Mouse (Mus musculus) retina, adult 2 months (tissue): ENCODE results near the gene 1190005I06Rik.
"Not testable (repeated sequence)": the region's sequence is repeated elsewhere in the genome, so short reads cannot be mapped to it uniquely, and the experiment has no call there.

Source experiments
- DNase-seq: peaks from one replicate; pipeline ENCODE4 v3.0.0-alpha.2; 2012; ENCODE audit warnings: low read depth, low spot score

Gene 1190005I06Rik

GRCm38 (mm10) chr8:120647532-120647931 is at the start of gene 1190005I06Rik:
Gene 1190005I06Rik, minus strand, starts transcription at chr8:120647632.
- no peak for DNase-seq

- no peak for DNase-seq
These were observed 49.1 kb upstream of the 1190005I06Rik start for GRCm38 (mm10) chr8:120696401-120697153.

GRCm38 (mm10) chr8:120693861-120694493 is 46.5 kb upstream of the 1190005I06Rik start:
- DNase-seq = no peak

- no peak for DNase-seq
These were observed 45.5 kb upstream of the 1190005I06Rik start for GRCm38 (mm10) chr8:120692934-120693333.

GRCm38 (mm10) chr8:120688511-120688910 is 41.1 kb upstream of the 1190005I06Rik start:
- no peak for DNase-seq

- no peak for DNase-seq
These were observed 40.4 kb upstream of the 1190005I06Rik start for GRCm38 (mm10) chr8:120687786-120688185.

GRCm38 (mm10) chr8:120686576-120686975 is 39.1 kb upstream of the 1190005I06Rik start:
- no peak for DNase-seq

- no peak for DNase-seq
These were observed 38.6 kb upstream of the 1190005I06Rik start for GRCm38 (mm10) chr8:120686051-120686450.

- no peak for DNase-seq
These were observed 38.2 kb upstream of the 1190005I06Rik start for GRCm38 (mm10) chr8:120685591-120685990.

- no peak for DNase-seq
These were observed 37.7 kb upstream of the 1190005I06Rik start for GRCm38 (mm10) chr8:120685097-120685496.

GRCm38 (mm10) chr8:120684082-120684481 is 36.6 kb upstream of the 1190005I06Rik start:
- no peak for DNase-seq

- peak; percentile 8 for DNase-seq
These were observed 36.2 kb upstream of the 1190005I06Rik start for GRCm38 (mm10) chr8:120683602-120684001.

GRCm38 (mm10) chr8:120681113-120681512 is 33.7 kb upstream of the 1190005I06Rik start:
- DNase-seq = no peak

GRCm38 (mm10) chr8:120680405-120680804 is 33.0 kb upstream of the 1190005I06Rik start:
- DNase-seq = not testable (repeated sequence)

- DNase-seq = no peak
These were observed 32.4 kb upstream of the 1190005I06Rik start for GRCm38 (mm10) chr8:120679629-120680387.

- peak; percentile 36 for DNase-seq
These were observed 31.0 kb upstream of the 1190005I06Rik start for GRCm38 (mm10) chr8:120678447-120678846.

- no peak for DNase-seq
These were observed 28.3 kb upstream of the 1190005I06Rik start for GRCm38 (mm10) chr8:120675718-120676117.

GRCm38 (mm10) chr8:120673298-120673697 is 25.9 kb upstream of the 1190005I06Rik start:
- no peak for DNase-seq

- no peak for DNase-seq
These were observed 25.3 kb upstream of the 1190005I06Rik start for GRCm38 (mm10) chr8:120672626-120673229.

GRCm38 (mm10) chr8:120671775-120672174 is 24.3 kb upstream of the 1190005I06Rik start:
- DNase-seq = no peak

- DNase-seq = no peak
These were observed 21.0 kb upstream of the 1190005I06Rik start, which contains the start of gene Emc8 for GRCm38 (mm10) chr8:120668374-120668905. Gene Emc8, minus strand, starts transcription at chr8:120668573.
